Mouse (Mus musculus): ENCODE results near the gene Oca2. TPM values are rescaled to one million over a fixed set of nuclear protein-coding genes. Genes with fewer than 3 reads are reported as not detected.

The Oca2 gene
- polyA plus RNA-seq, 1 experiment = not detected

GRCm38 (mm10) chr7:56551804-56552203 is 312.2 kb downstream of the Oca2 start:
- Histone ChIP-seq H3K79me2 (ENCODE audit: control insufficient read depth, insufficient read depth) (no peaks in the 10 kb centered on the region), H3K36me3 (ENCODE audit: control insufficient read depth, insufficient read depth) (no peaks in the 10 kb centered on the region), H3K4me2 (ENCODE audit: low read depth) (no peak overlapping the region), H3ac (ENCODE audit: control insufficient read depth, insufficient read length) (no peak overlapping the region), H3K27me3 (ENCODE audit: control insufficient read depth, insufficient read depth, insufficient read length) (no peaks in the 10 kb centered on the region), H3K4me3 (no peak overlapping the region)
- TF ChIP-seq MYOD1 (IDR thresholded peaks at IDR 0.05; ENCODE audit: control insufficient read depth in 1 of 3, insufficient read length in 2 of 3, low read depth in 2 of 3) = no peak
- TF ChIP-seq REST (IDR thresholded peaks at IDR 0.05; ENCODE audit: insufficient read depth, insufficient read length) = no peak
- TF ChIP-seq POLR2AphosphoS2 (IDR thresholded peaks at IDR 0.05; ENCODE audit: insufficient read length, low read depth) = no peak
- no peak for TF ChIP-seq TCF3 (IDR thresholded peaks at IDR 0.05; ENCODE audit: insufficient read length, low read depth)
- TF ChIP-seq TCF12 (IDR thresholded peaks at IDR 0.05; ENCODE audit: insufficient read depth, poor library complexity, severe bottlenecking) = no peak
- no peak for TF ChIP-seq POLR2A (IDR thresholded peaks at IDR 0.05; ENCODE audit: insufficient read length, low read depth)
- TF ChIP-seq E2F4 (IDR thresholded peaks at IDR 0.05; ENCODE audit: insufficient read depth) = no peak
- no peak for TF ChIP-seq SRF (IDR thresholded peaks at IDR 0.05; ENCODE audit: control insufficient read depth, insufficient read length, low read depth)
- no peak for TF ChIP-seq CEBPB (IDR thresholded peaks at IDR 0.05; ENCODE audit: insufficient read depth, poor library complexity, severe bottlenecking)
- no peak for TF ChIP-seq MAX (IDR thresholded peaks at IDR 0.05; ENCODE audit: low read depth)
- no peak for TF ChIP-seq USF1 (IDR thresholded peaks at IDR 0.05; ENCODE audit: low read depth)
- TF ChIP-seq MYOG (IDR thresholded peaks at IDR 0.05; ENCODE audit: control insufficient read depth in 1 of 3, insufficient read depth in 1 of 3, insufficient read length in 2 of 3, low read depth in 2 of 3) = no peak

Other genes with a start within 250 kb of the Oca2 start
- 2.2 TPM for gene Nipa1, start 219.8 kb upstream of the Oca2 start, polyA plus RNA-seq (2012; fragmentation: generic; extraction: Trizol)
- 10.0 TPM for gene Herc2, start 189.6 kb upstream of the Oca2 start, polyA plus RNA-seq (2012; fragmentation: generic; extraction: Trizol)

All from myocyte (in vitro differentiated cells).